18 mouse cellular contexts compared by ENCODE assay signal in genomic region chr9:14563351-14563750, GRCm38 (mm10).
"Had no signal": no experiment of that assay in that cellular context is flagged by ENCODE, and none has a peak within 500 bp of the region (broad histone marks: within the 10 kb centered on the region; RNA-seq: fewer than 3 reads in every experiment).

No protein-coding gene starts in this region.

- H3K4me3 ChIP-seq: layer of hippocampus, adult 2 months; limb, embryonic 10.5 days; limb, embryonic 13.5 days; liver, embryonic 12.5 days; liver, embryonic 15.5 days; lung, embryonic 15.5 days; midbrain, embryonic 12.5 days; myocyte; neural tube, embryonic 13.5 days had no signal

- DNase-seq: layer of hippocampus, adult 9-11 months; liver; lung, adult 18-20 months; lung, postnatal 10 days; lung, postnatal 36 days; thymus, adult 18-20 months; thymus, postnatal 36 days had no signal

- H3K4me1 ChIP-seq: limb, embryonic 10.5 days; liver, embryonic 12.5 days; liver, embryonic 15.5 days; lung, embryonic 15.5 days; midbrain, embryonic 12.5 days; neural tube, embryonic 13.5 days had no signal

- H3K4me2 ChIP-seq: limb, embryonic 13.5 days; liver, embryonic 12.5 days; liver, embryonic 15.5 days; lung, embryonic 15.5 days; midbrain, embryonic 12.5 days; neural tube, embryonic 13.5 days had no signal

- ATAC-seq: liver, embryonic 12.5 days; midbrain, embryonic 16.5 days had no signal

- H3K27ac ChIP-seq: kidney, postnatal 0 days; layer of hippocampus, adult 2 months; limb, embryonic 10.5 days; limb, embryonic 13.5 days; liver, embryonic 12.5 days; liver, embryonic 15.5 days; lung, embryonic 15.5 days; midbrain, embryonic 12.5 days; neural tube, embryonic 13.5 days had no signal

- H3K27me3 ChIP-seq: limb, embryonic 13.5 days; liver, embryonic 12.5 days; liver, embryonic 15.5 days; lung, embryonic 15.5 days; midbrain, embryonic 12.5 days; neural tube, embryonic 13.5 days had no signal

- H3K9me3 ChIP-seq: limb, embryonic 10.5 days; limb, embryonic 13.5 days; liver, embryonic 12.5 days; liver, embryonic 15.5 days; lung, embryonic 15.5 days; midbrain, embryonic 12.5 days; neural tube, embryonic 13.5 days had no signal

- H3K9ac ChIP-seq: limb, embryonic 13.5 days; liver, embryonic 12.5 days; liver, embryonic 15.5 days; lung, embryonic 15.5 days; midbrain, embryonic 12.5 days; neural tube, embryonic 13.5 days had no signal
